Mouse (Mus musculus) embryonic facial prominence, embryonic 13.5 days (tissue): Measurements from ENCODE around the gene Spata33. TPM values are rescaled to one million over a fixed set of nuclear protein-coding genes. Genes with fewer than 3 reads are reported as not detected.
"Not testable (repeated sequence)": the region's sequence is repeated elsewhere in the genome, so short reads cannot be mapped to it uniquely, and the experiment has no call there.

Experiments used
- ATAC-seq: fragments of 200-750 bp; cut with Nextera tagmentation; 2 replicates; pipeline ENCODE4 v1.8.0; 2017; ENCODE audit warnings: low read depth; ENCODE audit not compliant: insufficient number of reproducible peaks, insufficient read depth, low FRiP score, low TSS enrichment
- H3K27ac ChIP-seq: fragments of 300-500 bp; sonication (generic); 2 replicates; pipeline ENCODE4 v1.5.1; 2015; ENCODE audit warnings: moderate library complexity, mild to moderate bottlenecking, inconsistent platforms
- H3K27me3 ChIP-seq: fragments of 300-500 bp; sonication (generic); 2 replicates; pipeline ENCODE4 v1.6.1; 2015; ENCODE audit warnings: mild to moderate bottlenecking, inconsistent platforms
- H3K36me3 ChIP-seq: fragments of 300-500 bp; sonication (generic); 2 replicates; pipeline ENCODE4 v1.6.1; 2015; ENCODE audit warnings: mild to moderate bottlenecking, inconsistent platforms
- H3K4me1 ChIP-seq: fragments of 300-500 bp; sonication (generic); 2 replicates; pipeline ENCODE4 v1.6.1; 2015; ENCODE audit warnings: inconsistent platforms
- H3K4me2 ChIP-seq: fragments of 300-500 bp; sonication (generic); 2 replicates; pipeline ENCODE4 v1.6.1; 2015; ENCODE audit warnings: moderate library complexity, mild to moderate bottlenecking, inconsistent platforms
- H3K4me3 ChIP-seq: fragments of 300-500 bp; sonication (generic); 2 replicates; pipeline ENCODE4 v1.5.1; 2015; ENCODE audit warnings: mild to moderate bottlenecking, inconsistent platforms
- H3K9ac ChIP-seq: fragments of 300-500 bp; sonication (generic); 2 replicates; pipeline ENCODE4 v1.6.1; 2015; ENCODE audit warnings: mild to moderate bottlenecking, inconsistent platforms
- H3K9me3 ChIP-seq: fragments of 300-500 bp; sonication (generic); 2 replicates; pipeline ENCODE4 v1.6.1; 2016; ENCODE audit warnings: inconsistent platforms
- WGBS: fragments of 180-500 bp; shearing (Covaris S2); methylation state at CpG from one replicate; pipeline ENCODE4 v1.1.7; 2015; ENCODE audit warnings: mixed read lengths; 5-methylcytosine and 5-hydroxymethylcytosine counted together
- polyA plus RNA-seq: library from polyadenylated mRNA; unstranded; fragments of >200 nt; fragmentation: Nextera tagmentation; extraction: Ambion mirVana; gene quantifications from 2 replicates; pipeline ENCODE4 v1.2.1, GENCODE M21; 2015

Gene Spata33
- polyA plus RNA-seq, 1 experiment from 2014 or later = 5.8 TPM

DNA sequence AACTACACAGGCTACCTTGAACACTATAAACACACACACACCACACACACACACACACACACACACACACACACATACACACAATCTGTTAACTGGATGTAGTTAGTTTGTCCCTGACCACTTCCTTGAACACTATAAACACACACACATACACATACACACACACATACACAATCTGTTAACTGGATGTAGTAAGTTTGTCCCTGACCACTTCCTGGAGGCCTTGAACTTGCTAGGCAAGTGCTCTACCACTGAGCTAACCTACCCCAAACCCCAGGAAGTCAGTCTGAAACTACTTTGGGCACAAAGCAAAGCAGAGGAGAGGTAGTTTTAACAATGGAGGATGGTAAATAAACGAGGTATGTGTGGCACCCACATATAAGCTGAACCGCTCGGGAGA, 9.1 kb upstream of the Spata33 start:
- Histone ChIP-seq H3K27ac (no peak overlapping the region), H3K4me2 (no peak overlapping the region), H3K4me1 (0 out of 2 replicates have a peak, but pooled peaks cover 3% of the 10 kb centered on the region), H3K9me3 (no peaks in the 10 kb centered on the region), H3K27me3 (no peaks in the 10 kb centered on the region), H3K36me3 (peaks cover 46% of the 10 kb centered on the region), H3K4me3 (no peak overlapping the region), H3K9ac (0 out of 2 replicates have a peak overlapping the region, but pooled peaks have one; percentile 11)
- no peak for ATAC-seq
- WGBS = 85% methylated on average over 3 of the region's 3 CpGs

GRCm38 (mm10) chr8:123211876-123212275, 756 bp upstream of the Spata33 start:
- peaks cover 20% of the 10 kb centered on the region for H3K4me1 ChIP-seq
- peak overlapping the region; percentile 99 for H3K9ac ChIP-seq
- H3K9me3 ChIP-seq = no peaks in the 10 kb centered on the region
- 0 out of 2 replicates have a peak overlapping the region, but pooled peaks have one; percentile 39 for H3K27ac ChIP-seq
- peak overlapping the region; percentile 98 for H3K4me3 ChIP-seq
- WGBS = 46% methylated on average over 10 of the region's 10 CpGs
- H3K36me3 ChIP-seq = peaks cover 34% of the 10 kb centered on the region
- no peak for ATAC-seq
- no peaks in the 10 kb centered on the region for H3K27me3 ChIP-seq
- peak overlapping the region; percentile 91 for H3K4me2 ChIP-seq

- Histone ChIP-seq H3K27ac (no peak overlapping the region; the same call in 1 of the 2 replicates), H3K4me1 (peaks cover 20% of the 10 kb centered on the region), H3K4me2 (peak overlapping the region; percentile 91), H3K9ac (peak overlapping the region; percentile 99), H3K9me3 (no peaks in the 10 kb centered on the region), H3K27me3 (no peaks in the 10 kb centered on the region), H3K36me3 (peaks cover 21% of the 10 kb centered on the region), H3K4me3 (peak overlapping the region; percentile 98)
- no peak for ATAC-seq
- 26% methylated on average over 22 of the region's 22 CpGs for WGBS
These were observed 613 bp downstream of the Spata33 start for GRCm38 (mm10) chr8:123213118-123213772.

DNA sequence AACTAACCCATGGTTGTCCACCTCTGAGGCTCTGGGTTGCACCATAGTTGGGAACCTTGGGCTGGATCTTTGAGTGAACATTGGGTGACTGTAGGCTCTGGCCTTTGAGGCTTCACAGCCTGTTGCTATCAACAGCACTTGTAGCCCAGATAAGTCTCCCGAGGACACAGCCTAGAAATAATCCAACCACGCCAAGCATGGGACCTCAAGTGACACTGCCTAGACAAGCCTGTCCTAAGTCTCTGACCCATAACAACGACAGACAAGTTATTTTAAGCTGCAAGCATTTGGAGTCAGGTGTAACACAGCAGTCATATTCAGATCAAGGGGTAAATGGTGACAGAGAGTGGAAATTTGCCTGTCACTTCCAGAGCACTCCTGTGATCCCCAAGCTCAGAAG, 2.8 kb downstream of the Spata33 start:
- no peak overlapping the region for H3K4me3 ChIP-seq
- H3K27me3 ChIP-seq = no peaks in the 10 kb centered on the region
- no peak overlapping the region for H3K4me2 ChIP-seq
- H3K36me3 ChIP-seq = no peaks in the 10 kb centered on the region
- WGBS = 75% methylated on average over 3 of the region's 3 CpGs
- H3K27ac ChIP-seq = no peak overlapping the region
- H3K9ac ChIP-seq = no peak overlapping the region
- no peaks in the 10 kb centered on the region for H3K9me3 ChIP-seq
- H3K4me1 ChIP-seq = peaks cover 20% of the 10 kb centered on the region
- no peak for ATAC-seq

GRCm38 (mm10) chr8:123220917-123221316, 8.3 kb downstream of the Spata33 start:
- H3K9ac ChIP-seq = no peak overlapping the region
- H3K4me3 ChIP-seq = no peak overlapping the region
- no peaks in the 10 kb centered on the region for H3K9me3 ChIP-seq
- H3K4me1 ChIP-seq = peaks cover 13% of the 10 kb centered on the region
- no peak for ATAC-seq
- H3K36me3 ChIP-seq = no peaks in the 10 kb centered on the region
- H3K4me2 ChIP-seq = no peak overlapping the region
- WGBS = 69% methylated on average over 1 of the region's 1 CpGs
- H3K27ac ChIP-seq = no peak overlapping the region
- H3K27me3 ChIP-seq = no peaks in the 10 kb centered on the region

- H3K4me2 ChIP-seq = peak within 1 kb of the TSS; percentile 82
- WGBS = 3% methylated on average over 59 of the region's 59 CpGs
- no peaks in the 10 kb centered on the region for H3K27me3 ChIP-seq
- no peaks in the 10 kb centered on the region for H3K9me3 ChIP-seq
- H3K4me3 ChIP-seq = peak within 1 kb of the TSS; percentile 81
- H3K36me3 ChIP-seq = peaks cover 29% of the 10 kb centered on the region
- peak within 1 kb of the TSS; percentile 90 for H3K9ac ChIP-seq
- peak; percentile 70 for ATAC-seq
- peak within 1 kb of the TSS; percentile 89 for H3K27ac ChIP-seq
- peaks cover 15% of the 10 kb centered on the region for H3K4me1 ChIP-seq
These were observed 11.9 kb downstream of the Spata33 start, which contains the start of gene Cdk10 for GRCm38 (mm10) chr8:123224278-123225266. TSS of gene Cdk10 (plus strand) at chr8:123224842.

GRCm38 (mm10) chr8:123228416-123228815, 15.8 kb downstream of the Spata33 start:
- Histone ChIP-seq H3K4me2 (no peak overlapping the region), H3K27me3 (peaks cover 8% of the 10 kb centered on the region), H3K36me3 (peaks cover 37% of the 10 kb centered on the region), H3K4me3 (no peak overlapping the region), H3K9ac (no peak overlapping the region), H3K4me1 (peaks cover 17% of the 10 kb centered on the region), H3K27ac (no peak overlapping the region), H3K9me3 (no peaks in the 10 kb centered on the region)
- no peak for ATAC-seq
- WGBS = 90% methylated on average over 1 of the region's 1 CpGs

- not testable (repeated sequence) for ATAC-seq, H3K4me3 ChIP-seq, H3K27ac ChIP-seq, H3K4me2 ChIP-seq, H3K9me3 ChIP-seq, H3K9ac ChIP-seq
- peaks cover 37% of the 10 kb centered on the region for H3K36me3 ChIP-seq
- peaks cover 27% of the 10 kb centered on the region for H3K27me3 ChIP-seq
- H3K4me1 ChIP-seq = peaks cover 20% of the 10 kb centered on the region
- 86% methylated on average over 11 of the region's 11 CpGs for WGBS
These were observed 17.7 kb downstream of the Spata33 start for GRCm38 (mm10) chr8:123230326-123230725.

GRCm38 (mm10) chr8:123231742-123232141, 19.1 kb downstream of the Spata33 start:
- no peak overlapping the region for H3K9ac ChIP-seq
- ATAC-seq = no peak
- H3K27me3 ChIP-seq = peaks cover 40% of the 10 kb centered on the region
- H3K9me3 ChIP-seq = no peaks in the 10 kb centered on the region
- no peak overlapping the region for H3K4me2 ChIP-seq
- H3K4me3 ChIP-seq = no peak overlapping the region
- 64% methylated on average over 5 of the region's 5 CpGs for WGBS
- H3K27ac ChIP-seq = no peak overlapping the region
- peaks cover 36% of the 10 kb centered on the region for H3K36me3 ChIP-seq
- peaks cover 23% of the 10 kb centered on the region for H3K4me1 ChIP-seq

GRCm38 (mm10) chr8:123232553-123232952, 19.9 kb downstream of the Spata33 start:
- H3K36me3 ChIP-seq = peaks cover 27% of the 10 kb centered on the region
- peaks cover 23% of the 10 kb centered on the region for H3K4me1 ChIP-seq
- H3K4me2 ChIP-seq = no peak overlapping the region
- H3K27me3 ChIP-seq = peaks cover 43% of the 10 kb centered on the region
- H3K9me3 ChIP-seq = no peaks in the 10 kb centered on the region
- no peak overlapping the region for H3K4me3 ChIP-seq
- no peak for ATAC-seq
- no peak overlapping the region for H3K9ac ChIP-seq
- no peak overlapping the region for H3K27ac ChIP-seq
- 44% methylated on average over 7 of the region's 7 CpGs for whole genome bisulfite sequencing

DNA sequence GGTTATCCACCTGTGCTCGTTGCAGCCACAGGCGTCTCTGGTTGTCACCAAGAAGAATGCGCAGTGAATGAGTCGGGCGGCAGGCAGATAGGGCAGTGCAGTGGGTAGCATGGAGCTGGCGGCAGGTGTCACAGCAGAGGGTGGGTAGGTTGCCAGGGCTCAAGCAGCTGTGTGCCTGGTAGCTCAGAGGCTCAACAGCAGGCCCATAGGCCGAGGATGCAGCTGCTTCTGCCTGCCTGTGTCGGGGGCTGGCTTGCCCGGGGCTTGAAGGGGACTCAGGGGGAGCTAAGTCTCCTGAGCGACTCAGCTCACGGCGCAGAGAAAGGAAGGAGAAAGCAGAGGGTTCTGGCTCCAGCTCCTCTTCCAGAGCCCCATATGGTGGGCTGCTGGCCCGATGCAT, 20.7 kb downstream of the Spata33 start:
- Histone ChIP-seq H3K4me1 (peaks cover 23% of the 10 kb centered on the region), H3K36me3 (peaks cover 20% of the 10 kb centered on the region), H3K27me3 (peaks cover 43% of the 10 kb centered on the region), H3K9me3 (no peaks in the 10 kb centered on the region), H3K27ac (no peak overlapping the region), H3K4me2 (no peak overlapping the region), H3K4me3 (no peak overlapping the region), H3K9ac (0 out of 2 replicates have a peak overlapping the region, but pooled peaks have one; percentile 21)
- ATAC-seq = no peak
- 58% methylated on average over 13 of the region's 13 CpGs for WGBS
